Mouse (Mus musculus) CD4-positive naive resting alpha-beta T cell, adult 76 days (primary cell): ENCODE results near the gene Xirp2. TPM values are rescaled to one million over a fixed set of nuclear protein-coding genes. Genes with fewer than 3 reads are reported as not detected.

Source experiments
- total RNA-seq: library from RNA; stranded (reverse); gene quantifications from one replicate; pipeline ENCODE4 v1.2.4, GENCODE M21; 2023

Gene Xirp2
- not detected for total RNA-seq

GRCm38 (mm10) chr2:67445780-67446179, at the start of gene Xirp2:
Gene Xirp2, plus strand, starts transcription at chr2:67446002.

DNA sequence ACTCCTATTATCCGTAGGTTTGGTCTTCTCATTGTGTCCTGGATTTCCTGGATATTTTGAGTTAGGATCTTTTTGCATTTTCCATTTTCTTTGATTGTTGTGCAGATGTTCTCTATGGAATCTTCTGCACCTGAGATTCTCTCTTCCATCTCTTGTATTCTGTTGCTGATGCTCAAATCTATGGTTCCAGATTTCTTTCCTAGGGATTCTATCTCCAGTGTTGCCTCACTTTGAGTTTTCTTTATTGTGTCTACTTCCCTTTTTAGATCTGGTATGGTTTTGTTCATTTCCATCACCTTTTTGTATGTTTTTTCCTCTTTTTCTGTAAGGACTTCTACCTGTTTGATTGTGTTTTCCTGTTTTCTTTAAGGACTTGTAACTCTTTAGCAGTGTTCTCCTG, 32.4 kb upstream of the Xirp2 start, which contains the start of gene Gm21830:
Gene Gm21830 (plus strand): TSS at position 301 of the 400 bp plus-strand sequence.

DNA sequence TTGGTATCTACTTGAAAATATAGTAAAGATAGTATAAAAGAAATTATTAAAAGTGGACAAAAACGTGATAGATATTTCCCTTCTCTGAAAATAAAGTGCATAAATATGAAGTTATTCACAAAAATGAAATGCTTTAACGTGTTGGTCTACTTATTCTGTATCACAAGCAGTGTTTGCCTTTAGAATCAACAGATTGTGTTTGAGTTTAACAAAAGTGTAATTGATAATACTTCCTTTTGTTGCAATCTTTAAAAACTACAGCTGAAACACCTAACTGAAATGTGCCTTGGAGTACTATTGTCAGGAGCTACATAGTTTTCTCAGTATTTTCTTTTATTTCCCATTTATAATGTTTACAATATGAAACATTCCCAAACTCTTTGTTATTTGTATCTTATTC, 12.7 kb upstream of the Xirp2 start, which contains the start of gene Gm26727:
Gene Gm26727 (minus strand): TSS at position 101 of the 400 bp plus-strand sequence.

GRCm38 (mm10) chr2:67565480-67566331, 119.9 kb downstream of the Xirp2 start, which contains the start of gene B3galt1:
Gene B3galt1, plus strand, starts transcription at chr2:67565871.

Other genes with a start within 250 kb of the Xirp2 start
- not detected for gene Gm21830, start 32.3 kb upstream of the Xirp2 start, total RNA-seq
- not detected for gene Gm26727, start 12.8 kb upstream of the Xirp2 start, total RNA-seq
- gene B3galt1, start 119.9 kb downstream of the Xirp2 start, total RNA-seq: not detected